Mouse (Mus musculus) spleen, adult 12 weeks (tissue): ENCODE results near the gene Smg5.
A peak's percentile ranks its signal among the peaks of the same experiment; 100 is the strongest.
"Not testable (repeated sequence)": the region's sequence is repeated elsewhere in the genome, so short reads cannot be mapped to it uniquely, and the experiment has no call there.

Experiments used
- DNase-seq: peaks from one replicate; pipeline ENCODE4 v3.0.0; 2022; ENCODE audit warnings: low spot score

The Smg5 gene

GRCm38 (mm10) chr3:88354396-88355165, 18.5 kb downstream of the Smg5 start:
- DNase-seq, result no peak

- DNase-seq, result no peak
Measured at GRCm38 (mm10) chr3:88359584-88359983, 23.5 kb downstream of the Smg5 start.

GRCm38 (mm10) chr3:88359989-88360388, 23.9 kb downstream of the Smg5 start:
- DNase-seq, result no peak

GRCm38 (mm10) chr3:88361096-88361495, 25.0 kb downstream of the Smg5 start:
- no peak for DNase-seq

GRCm38 (mm10) chr3:88361612-88362313, 25.7 kb downstream of the Smg5 start:
- no peak for DNase-seq

GRCm38 (mm10) chr3:88363700-88364099, 27.6 kb downstream of the Smg5 start:
- peak; percentile 26 for DNase-seq

- peak; percentile 41 for DNase-seq
Measured at GRCm38 (mm10) chr3:88364337-88364736, 28.3 kb downstream of the Smg5 start, which contains the start of gene Paqr6. TSS of gene Paqr6 (plus strand) at chr3:88364584.

GRCm38 (mm10) chr3:88365705-88366361, 29.8 kb downstream of the Smg5 start:
- no peak for DNase-seq

- DNase-seq, result peak; percentile 30
Measured at GRCm38 (mm10) chr3:88366830-88367428, 30.9 kb downstream of the Smg5 start.

- DNase-seq, result not testable (repeated sequence)
Measured at GRCm38 (mm10) chr3:88367517-88367916, 31.5 kb downstream of the Smg5 start.

GRCm38 (mm10) chr3:88368511-88368910, 32.5 kb downstream of the Smg5 start:
- not testable (repeated sequence) for DNase-seq

GRCm38 (mm10) chr3:88372643-88373042, 36.6 kb downstream of the Smg5 start, which contains the start of gene Bglap3:
TSS of gene Bglap3 (minus strand) at chr3:88372743.
- DNase-seq, result not testable (repeated sequence)

GRCm38 (mm10) chr3:88375750-88376626, 39.9 kb downstream of the Smg5 start:
- not testable (repeated sequence) for DNase-seq

GRCm38 (mm10) chr3:88376644-88377043, 40.6 kb downstream of the Smg5 start:
- not testable (repeated sequence) for DNase-seq

GRCm38 (mm10) chr3:88378599-88378998, 42.5 kb downstream of the Smg5 start, which contains the start of gene Bglap2:
TSS of gene Bglap2 (minus strand) at chr3:88378699.
- not testable (repeated sequence) for DNase-seq

GRCm38 (mm10) chr3:88381389-88382315, 45.6 kb downstream of the Smg5 start:
- not testable (repeated sequence) for DNase-seq

GRCm38 (mm10) chr3:88382383-88382782, 46.3 kb downstream of the Smg5 start:
- not testable (repeated sequence) for DNase-seq

GRCm38 (mm10) chr3:88384364-88384763, 48.3 kb downstream of the Smg5 start, which contains the start of gene Bglap:
TSS of gene Bglap (minus strand) at chr3:88384464.
- DNase-seq, result no peak

GRCm38 (mm10) chr3:88393776-88394375, 57.8 kb downstream of the Smg5 start:
- DNase-seq, result no peak
